ENCODE assay signal across 9 mouse cellular contexts in genomic region chr10:119240722-119241089, GRCm38 (mm10). TPM values are rescaled to one million over a fixed set of nuclear protein-coding genes. Genes with fewer than 3 reads are reported as not detected.
DNase-seq lines count a peak whose midpoint lies in the region; ATAC-seq and TF ChIP-seq lines count a peak whose summit lies in the region.
"Had no signal": no experiment of that assay in that cellular context is flagged by ENCODE, and none has a peak within 500 bp of the region (broad histone marks: within the 10 kb centered on the region; RNA-seq: fewer than 3 reads in every experiment).

No protein-coding gene starts in this region.

- H3K9ac ChIP-seq in heart, adult 2 months (ENCODE audit: low read depth, low read length) = peak overlapping the region; percentile 71
- H3K9ac ChIP-seq in intestine, embryonic 15.5 days = peak overlapping the region; percentile 53

- H3K9me3 ChIP-seq in intestine, embryonic 15.5 days = no peaks in the 10 kb centered on the region

- H3K79me2 ChIP-seq in heart, adult 2 months (replicated peaks; ENCODE audit: control insufficient read depth, insufficient read depth, low read length) = no peaks in the 10 kb centered on the region
- peaks cover 38% of the 10 kb centered on the region for H3K79me2 ChIP-seq in myocyte (ENCODE audit: control insufficient read depth, insufficient read depth)

- WGBS in heart, adult 2 months = 5% methylated on average over 9 of the region's 9 CpGs
- 2% methylated on average over 9 of the region's 9 CpGs for WGBS in intestine, embryonic 15.5 days

- intact Hi-C loops in heart, adult 2 months (cut with DNase I) = loop anchor here (5.0 kb wide), 1 partner anchor 373 kb away; no protein-coding TSS in a partner anchor
- intact Hi-C loops in gastrocnemius, postnatal 14 days (cut with DNase I; ENCODE audit: low total_unique reads) = no loop called here

- ATAC-seq in intestine, embryonic 15.5 days = no peak

- peaks cover 4% of the 10 kb centered on the region; the same call in 1 of the 2 replicates for H3K4me1 ChIP-seq in heart, adult 2 months (ENCODE audit: control insufficient read depth, insufficient read depth, low read length)
- peaks cover 8% of the 10 kb centered on the region; the same call in 1 of the 2 replicates for H3K4me1 ChIP-seq in intestine, embryonic 15.5 days (replicated peaks)

- TF ChIP-seq CTCF in heart, adult 2 months (IDR thresholded peaks at IDR 0.05) = no peak

- H3K27ac ChIP-seq in heart, adult 2 months = peak overlapping the region; percentile 99
- H3K27ac ChIP-seq in intestine, embryonic 15.5 days = peak overlapping the region; percentile 89

- H3K4me3 ChIP-seq in heart, adult 2 months = peak overlapping the region; percentile 89
- H3K4me3 ChIP-seq in intestine, embryonic 15.5 days (replicated peaks) = peak overlapping the region; percentile 99
- peak overlapping the region; percentile 66 for H3K4me3 ChIP-seq in myocyte

- H3ac ChIP-seq in myocyte (ENCODE audit: control insufficient read depth, insufficient read length) = peak overlapping the region; percentile 95

- TF ChIP-seq EP300 in heart, adult 2 months (IDR thresholded peaks at IDR 0.05; ENCODE audit: insufficient read depth, low read depth, low read length) = no peak

- H3K4me2 ChIP-seq in intestine, embryonic 15.5 days (replicated peaks) = peak overlapping the region; percentile 60
- H3K4me2 ChIP-seq in myocyte (ENCODE audit: low read depth) = peak overlapping the region; percentile 100

- TF ChIP-seq POLR2A in heart, adult 2 months (IDR thresholded peaks at IDR 0.05; ENCODE audit: insufficient read depth, low read depth, low read length) = no peak
- TF ChIP-seq POLR2A in myocyte (IDR thresholded peaks at IDR 0.05; ENCODE audit: insufficient read length, low read depth) = no peak

- H3K27me3 ChIP-seq in heart, adult 2 months (ENCODE audit: control insufficient read depth, insufficient read depth, low read length) = no peaks in the 10 kb centered on the region
- H3K27me3 ChIP-seq in intestine, embryonic 15.5 days (replicated peaks) = no peaks in the 10 kb centered on the region
- no peaks in the 10 kb centered on the region for H3K27me3 ChIP-seq in myocyte (ENCODE audit: control insufficient read depth, insufficient read depth, insufficient read length)
- H3K27me3 ChIP-seq: Patski had no signal

- DNase-seq in heart, adult 2 months = peak in 1 of 2 experiments; percentile 32
- no peak for DNase-seq in heart, adult 8-10 months (ENCODE audit: low spot score)
- DNase-seq in urinary bladder, postnatal 25 days (ENCODE audit: low spot score) = peak; percentile 22
- DNase-seq in urinary bladder, adult 18-20 months (ENCODE audit: low spot score in 2 of 2) = no peak
- no peak for DNase-seq in gastrocnemius, postnatal 14 days
- DNase-seq in right cerebral cortex, postnatal 36 days (ENCODE audit: low spot score in 2 of 2) = no peak

- peaks cover 3% of the 10 kb centered on the region for H3K36me3 ChIP-seq in heart, adult 2 months (ENCODE audit: control insufficient read depth, insufficient read depth, low read length)
- H3K36me3 ChIP-seq in intestine, embryonic 15.5 days = no peaks in the 10 kb centered on the region
- H3K36me3 ChIP-seq in myocyte (ENCODE audit: control insufficient read depth, insufficient read depth) = no peaks in the 10 kb centered on the region

TF ChIP-seq in myocyte, 11 proteins besides CTCF, POLR2A, EP300 and RAD21:
- TF ChIP-seq SRF (IDR thresholded peaks at IDR 0.05; ENCODE audit: control insufficient read depth, insufficient read length, low read depth) (no peak), CEBPB (IDR thresholded peaks at IDR 0.05; ENCODE audit: insufficient read depth, poor library complexity, severe bottlenecking) (no peak), MYOD1 (IDR thresholded peaks at IDR 0.05; ENCODE audit: control insufficient read depth in 1 of 3, insufficient read length in 2 of 3, low read depth in 2 of 3) (no peak), MYOG (IDR thresholded peaks at IDR 0.05; ENCODE audit: control insufficient read depth in 1 of 3, insufficient read depth in 1 of 3, insufficient read length in 2 of 3, low read depth in 2 of 3) (no peak), TCF3 (IDR thresholded peaks at IDR 0.05; ENCODE audit: insufficient read length, low read depth) (no peak)

RNA-seq across cellular contexts. Expression of gene Cand1, which starts 0.9 kb away (rescaled TPM):
- total RNA-seq in heart, adult 2 months (2021) = 10 to 100 TPM; 40.7 to 42.7 TPM
- polyA plus RNA-seq in heart, adult 2 months (2012; rRNA removed) = 13.7 and 25.3 TPM in 2 replicates
- 10 to 100 TPM; 33.2 to 50.0 (median 38.3) TPM for total RNA-seq in heart, adult 8-10 months (2022)
- 43.6 and 47.0 TPM in 2 replicates for polyA plus RNA-seq in intestine, embryonic 15.5 days (2015; fragmentation: Nextera tagmentation; extraction: Ambion mirVana)
- 30.8 TPM for polyA plus RNA-seq in myocyte (2012; fragmentation: generic; extraction: Trizol)
- 10 to 100 TPM; 24.9 to 29.8 TPM for total RNA-seq in gastrocnemius, postnatal 14 days (2021)
